Mouse (Mus musculus): Measurements from ENCODE around the gene Myzap. TPM values are rescaled to one million over a fixed set of nuclear protein-coding genes. Genes with fewer than 3 reads are reported as not detected.
"Not testable (repeated sequence)": the region's sequence is repeated elsewhere in the genome, so short reads cannot be mapped to it uniquely, and the experiment has no call there.

Myzap gene
- polyA plus RNA-seq, 1 experiment = not detected

GRCm38 (mm10) chr9:71484871-71485474, 107.2 kb downstream of the Myzap start:
- H3K4me1 ChIP-seq (ENCODE audit: control insufficient read depth) = peaks cover 38% of the 10 kb centered on the region
- peaks cover 16% of the 10 kb centered on the region for H3K27me3 ChIP-seq (ENCODE audit: control insufficient read depth)
- no peaks in the 10 kb centered on the region; the same call in 1 of the 2 replicates for H3K9me3 ChIP-seq (ENCODE audit: control insufficient read depth, low read length)
- TF ChIP-seq GATA1 (IDR thresholded peaks at IDR 0.05; ENCODE audit: low read length) (no peak), TAL1 (IDR thresholded peaks at IDR 0.05; ENCODE audit: low read length) (no peak)
- peaks cover 39% of the 10 kb centered on the region for H3K36me3 ChIP-seq (ENCODE audit: control insufficient read depth)
- peak overlapping the region; percentile 95 for H3K4me3 ChIP-seq (replicated peaks)

- not testable (repeated sequence) for H3K27me3 ChIP-seq (ENCODE audit: control insufficient read depth); H3K4me3 ChIP-seq (replicated peaks); H3K9me3 ChIP-seq (ENCODE audit: control insufficient read depth, low read length)
- H3K36me3 ChIP-seq (ENCODE audit: control insufficient read depth) = peaks cover 50% of the 10 kb centered on the region
- peaks cover 43% of the 10 kb centered on the region for H3K4me1 ChIP-seq (ENCODE audit: control insufficient read depth)
Measured at GRCm38 (mm10) chr9:71483872-71484271, 108.3 kb downstream of the Myzap start.

- Histone ChIP-seq H3K4me3 (replicated peaks) (no peak overlapping the region), H3K9me3 (ENCODE audit: control insufficient read depth, low read length) (no peaks in the 10 kb centered on the region; the same call in 1 of the 2 replicates), H3K4me1 (ENCODE audit: control insufficient read depth) (peaks cover 35% of the 10 kb centered on the region), H3K27me3 (ENCODE audit: control insufficient read depth) (no peaks in the 10 kb centered on the region), H3K36me3 (ENCODE audit: control insufficient read depth) (peaks cover 85% of the 10 kb centered on the region)
- TF ChIP-seq GATA1 (IDR thresholded peaks at IDR 0.05; ENCODE audit: low read length) (peak; percentile 54; the same call in 1 of the 2 replicates), TAL1 (IDR thresholded peaks at IDR 0.05; ENCODE audit: low read length) (peak; percentile 40; the same call in 1 of the 3 replicates)
Measured at GRCm38 (mm10) chr9:71480305-71480704, 111.9 kb downstream of the Myzap start.

GRCm38 (mm10) chr9:71479413-71479812, 112.7 kb downstream of the Myzap start:
- Histone ChIP-seq H3K4me1 (ENCODE audit: control insufficient read depth) (peaks cover 33% of the 10 kb centered on the region), H3K27me3 (ENCODE audit: control insufficient read depth) (no peaks in the 10 kb centered on the region), H3K9me3 (ENCODE audit: control insufficient read depth, low read length) (no peaks in the 10 kb centered on the region; the same call in 1 of the 2 replicates), H3K36me3 (ENCODE audit: control insufficient read depth) (peaks cover 92% of the 10 kb centered on the region), H3K4me3 (replicated peaks) (no peak overlapping the region)
- no peak for TF ChIP-seq GATA1 (IDR thresholded peaks at IDR 0.05; ENCODE audit: low read length)
- TF ChIP-seq TAL1 (IDR thresholded peaks at IDR 0.05; ENCODE audit: low read length) = no peak

- TF ChIP-seq GATA1 (IDR thresholded peaks at IDR 0.05; ENCODE audit: low read length) (no peak), TAL1 (IDR thresholded peaks at IDR 0.05; ENCODE audit: low read length) (no peak)
- Histone ChIP-seq H3K4me3 (replicated peaks) (no peak overlapping the region), H3K4me1 (ENCODE audit: control insufficient read depth) (peaks cover 27% of the 10 kb centered on the region), H3K36me3 (ENCODE audit: control insufficient read depth) (peaks cover 93% of the 10 kb centered on the region), H3K27me3 (ENCODE audit: control insufficient read depth) (no peaks in the 10 kb centered on the region), H3K9me3 (ENCODE audit: control insufficient read depth, low read length) (no peaks in the 10 kb centered on the region; the same call in 1 of the 2 replicates)
Measured at GRCm38 (mm10) chr9:71478596-71478995, 113.6 kb downstream of the Myzap start.

- no peak overlapping the region for H3K4me3 ChIP-seq (replicated peaks)
- no peaks in the 10 kb centered on the region; the same call in 1 of the 2 replicates for H3K9me3 ChIP-seq (ENCODE audit: control insufficient read depth, low read length)
- H3K4me1 ChIP-seq (ENCODE audit: control insufficient read depth) = peaks cover 20% of the 10 kb centered on the region
- H3K36me3 ChIP-seq (ENCODE audit: control insufficient read depth) = peaks cover 78% of the 10 kb centered on the region
- no peak for TF ChIP-seq GATA1 (IDR thresholded peaks at IDR 0.05; ENCODE audit: low read length)
- TF ChIP-seq TAL1 (IDR thresholded peaks at IDR 0.05; ENCODE audit: low read length) = no peak
- no peaks in the 10 kb centered on the region for H3K27me3 ChIP-seq (ENCODE audit: control insufficient read depth)
Measured at GRCm38 (mm10) chr9:71476601-71477000, 115.6 kb downstream of the Myzap start.

- TF ChIP-seq GATA1 (IDR thresholded peaks at IDR 0.05; ENCODE audit: low read length) (no peak), TAL1 (IDR thresholded peaks at IDR 0.05; ENCODE audit: low read length) (no peak)
- Histone ChIP-seq H3K36me3 (ENCODE audit: control insufficient read depth) (peaks cover 67% of the 10 kb centered on the region), H3K4me3 (replicated peaks) (no peak overlapping the region), H3K9me3 (ENCODE audit: control insufficient read depth, low read length) (no peaks in the 10 kb centered on the region; the same call in 1 of the 2 replicates), H3K27me3 (ENCODE audit: control insufficient read depth) (no peaks in the 10 kb centered on the region), H3K4me1 (ENCODE audit: control insufficient read depth) (peaks cover 10% of the 10 kb centered on the region)
Measured at GRCm38 (mm10) chr9:71475536-71475935, 116.6 kb downstream of the Myzap start.

- Histone ChIP-seq H3K36me3 (ENCODE audit: control insufficient read depth) (no peaks in the 10 kb centered on the region), H3K9me3 (ENCODE audit: control insufficient read depth, low read length) (no peaks in the 10 kb centered on the region), H3K4me3 (replicated peaks) (no peak overlapping the region), H3K4me1 (ENCODE audit: control insufficient read depth) (no peaks in the 10 kb centered on the region), H3K27me3 (ENCODE audit: control insufficient read depth) (no peaks in the 10 kb centered on the region)
- TF ChIP-seq TAL1 (IDR thresholded peaks at IDR 0.05; ENCODE audit: low read length) = no peak
Measured at GRCm38 (mm10) chr9:71467434-71467833, 124.7 kb downstream of the Myzap start.

GRCm38 (mm10) chr9:71466111-71466510, 126.0 kb downstream of the Myzap start:
- Histone ChIP-seq H3K4me3 (replicated peaks) (no peak overlapping the region), H3K27me3 (ENCODE audit: control insufficient read depth) (no peaks in the 10 kb centered on the region), H3K9me3 (ENCODE audit: control insufficient read depth, low read length) (no peaks in the 10 kb centered on the region), H3K4me1 (ENCODE audit: control insufficient read depth) (no peaks in the 10 kb centered on the region), H3K36me3 (ENCODE audit: control insufficient read depth) (no peaks in the 10 kb centered on the region)
- TF ChIP-seq GATA1 (IDR thresholded peaks at IDR 0.05; ENCODE audit: low read length) = no peak
- no peak for TF ChIP-seq TAL1 (IDR thresholded peaks at IDR 0.05; ENCODE audit: low read length)

All from erythroblast, embryonic 14.5 days (primary cell).